Mouse (Mus musculus): ENCODE measurements around the gene Ttc23. TPM values are rescaled to one million over a fixed set of nuclear protein-coding genes. Genes with fewer than 3 reads are reported as not detected.

Gene Ttc23
- polyA plus RNA-seq, 1 experiment, result 5.3 TPM

DNA sequence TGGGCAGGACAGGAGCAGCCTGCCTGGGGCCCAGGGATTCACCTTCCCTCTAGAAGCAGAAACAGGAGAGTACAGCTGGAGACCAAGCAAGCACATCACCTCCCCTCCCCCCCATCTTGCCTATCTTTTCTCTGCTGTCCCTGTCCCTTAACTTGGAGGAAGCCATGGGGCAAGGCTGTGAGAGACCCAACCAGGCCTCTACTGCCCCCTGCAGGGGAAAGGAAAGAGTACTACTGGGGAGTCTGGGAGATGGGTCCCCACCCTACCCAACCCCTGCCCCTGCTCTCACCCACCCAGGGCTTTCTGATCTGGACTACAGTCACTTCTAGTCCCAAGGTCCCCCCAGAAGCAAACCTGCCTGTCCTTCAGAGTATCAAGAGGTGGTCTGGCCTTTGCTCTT lies 53.6 kb downstream of the Ttc23 start:
- no peaks in the 10 kb centered on the region for H3K27me3 ChIP-seq (ENCODE audit: control insufficient read depth, insufficient read depth, low read length)
- DNase-seq, result no peak
- H3K4me1 ChIP-seq (ENCODE audit: control insufficient read depth, insufficient read depth, low read length), result no peaks in the 10 kb centered on the region
- peak; percentile 43; the same call in 1 of the 2 replicates for TF ChIP-seq CTCF (IDR thresholded peaks at IDR 0.05; ENCODE audit: borderline replicate concordance, insufficient read depth, low read depth, low read length)
- no peak for TF ChIP-seq POLR2A (IDR thresholded peaks at IDR 0.05; ENCODE audit: borderline replicate concordance, insufficient read depth, low read length)
- no peak overlapping the region for H3K4me3 ChIP-seq (replicated peaks; ENCODE audit: insufficient read depth, low read depth, low read length)
- H3K27ac ChIP-seq (ENCODE audit: insufficient read depth, low read length), result no peak overlapping the region

DNA sequence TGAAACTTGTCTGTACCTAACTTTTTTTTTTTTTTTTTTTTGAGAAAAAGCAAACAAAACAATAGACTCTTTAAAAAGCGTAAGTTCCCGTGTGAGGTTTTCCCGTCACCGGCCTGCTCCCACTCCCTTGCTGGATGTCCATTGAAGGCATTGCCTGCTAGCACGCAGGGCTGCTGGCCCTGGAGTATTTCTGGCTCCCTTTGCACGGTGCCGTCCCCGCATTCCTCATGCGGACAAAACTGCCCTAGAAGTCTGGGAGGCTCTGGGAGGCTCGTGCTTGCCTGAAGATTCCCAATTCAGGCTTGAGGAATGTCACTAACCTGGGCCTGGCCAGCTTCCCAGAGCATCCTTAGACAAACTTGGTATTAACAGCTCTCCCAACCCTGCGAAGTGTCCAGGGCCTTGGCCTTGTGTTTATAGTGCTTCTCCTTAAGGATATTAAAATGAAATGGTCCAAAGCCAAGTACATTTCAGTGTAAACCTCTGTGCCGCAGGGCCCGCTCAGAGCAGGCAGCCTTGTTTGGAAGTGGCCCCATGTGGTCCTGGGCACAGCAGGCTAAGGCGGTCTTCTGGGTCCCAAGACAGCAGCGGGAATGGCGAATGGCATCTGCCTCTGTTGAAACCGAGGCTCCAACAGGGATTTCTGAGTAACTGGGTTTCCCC lies 54.2 kb downstream of the Ttc23 start:
- Histone ChIP-seq H3K27me3 (ENCODE audit: control insufficient read depth, insufficient read depth, low read length) (no peaks in the 10 kb centered on the region), H3K27ac (ENCODE audit: insufficient read depth, low read length) (no peak overlapping the region), H3K4me3 (replicated peaks; ENCODE audit: insufficient read depth, low read depth, low read length) (no peak overlapping the region), H3K4me1 (ENCODE audit: control insufficient read depth, insufficient read depth, low read length) (no peaks in the 10 kb centered on the region)
- TF ChIP-seq CTCF (IDR thresholded peaks at IDR 0.05; ENCODE audit: borderline replicate concordance, insufficient read depth, low read depth, low read length) (no peak), POLR2A (IDR thresholded peaks at IDR 0.05; ENCODE audit: borderline replicate concordance, insufficient read depth, low read length) (no peak)
- no peak for DNase-seq
- 56% methylated on average over 17 of the region's 17 CpGs for WGBS

DNA sequence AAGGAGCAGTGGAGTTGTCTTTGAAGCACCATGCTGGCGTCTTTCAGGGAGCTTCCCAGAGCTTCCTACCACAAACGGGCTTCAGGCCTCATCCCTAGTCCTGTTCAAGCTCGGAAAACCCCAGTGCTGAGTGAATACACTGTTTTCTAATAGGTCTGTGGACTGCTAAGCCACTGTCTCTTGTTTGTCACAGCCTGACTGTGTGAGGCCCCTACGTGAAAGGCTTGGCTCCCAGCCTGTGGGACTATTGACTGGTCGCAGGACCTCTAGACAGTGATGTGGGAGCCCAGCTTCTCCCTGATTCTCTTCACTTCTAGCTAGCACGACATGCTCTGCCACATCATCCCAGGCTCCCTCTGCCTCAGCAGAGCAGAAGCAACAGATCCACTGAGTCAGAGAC lies 61.0 kb downstream of the Ttc23 start:
- 55% methylated on average over 6 of the region's 6 CpGs for WGBS
- H3K27ac ChIP-seq (ENCODE audit: insufficient read depth, low read length), result no peak overlapping the region

GRCm38 (mm10) chr7:67710216-67710615 lies 63.0 kb downstream of the Ttc23 start:
- TF ChIP-seq CTCF (IDR thresholded peaks at IDR 0.05; ENCODE audit: borderline replicate concordance, insufficient read depth, low read depth, low read length) (no peak), POLR2A (IDR thresholded peaks at IDR 0.05; ENCODE audit: borderline replicate concordance, insufficient read depth, low read length) (no peak)

More for the DNA sequence above, 61.0 kb downstream of the Ttc23 start:
- H3K4me1 ChIP-seq (ENCODE audit: control insufficient read depth, insufficient read depth, low read length), result no peaks in the 10 kb centered on the region
- no peak for DNase-seq
- TF ChIP-seq POLR2A (IDR thresholded peaks at IDR 0.05; ENCODE audit: borderline replicate concordance, insufficient read depth, low read length) (no peak), CTCF (IDR thresholded peaks at IDR 0.05; ENCODE audit: borderline replicate concordance, insufficient read depth, low read depth, low read length) (no peak)
- H3K27me3 ChIP-seq (ENCODE audit: control insufficient read depth, insufficient read depth, low read length), result no peaks in the 10 kb centered on the region
- no peak overlapping the region for H3K4me3 ChIP-seq (replicated peaks; ENCODE audit: insufficient read depth, low read depth, low read length)

GRCm38 (mm10) chr7:67713820-67714510 lies 66.8 kb downstream of the Ttc23 start:
- peak overlapping the region; percentile 37; the same call in 1 of the 2 replicates for H3K27ac ChIP-seq (ENCODE audit: insufficient read depth, low read length)
- 33% methylated on average over 19 of the region's 19 CpGs for WGBS
- no peak overlapping the region for H3K4me3 ChIP-seq (replicated peaks; ENCODE audit: insufficient read depth, low read depth, low read length)
- no peaks in the 10 kb centered on the region for H3K27me3 ChIP-seq (ENCODE audit: control insufficient read depth, insufficient read depth, low read length)
- TF ChIP-seq POLR2A (IDR thresholded peaks at IDR 0.05; ENCODE audit: borderline replicate concordance, insufficient read depth, low read length), result no peak
- TF ChIP-seq CTCF (IDR thresholded peaks at IDR 0.05; ENCODE audit: borderline replicate concordance, insufficient read depth, low read depth, low read length), result no peak
- peak; percentile 24 to 37 for DNase-seq
- H3K4me1 ChIP-seq (ENCODE audit: control insufficient read depth, insufficient read depth, low read length), result no peaks in the 10 kb centered on the region

More at GRCm38 (mm10) chr7:67710216-67710615, 63.0 kb downstream of the Ttc23 start:
- H3K4me1 ChIP-seq (ENCODE audit: control insufficient read depth, insufficient read depth, low read length), result no peaks in the 10 kb centered on the region
- 93% methylated on average over 7 of the region's 7 CpGs for whole genome bisulfite sequencing
- H3K27me3 ChIP-seq (ENCODE audit: control insufficient read depth, insufficient read depth, low read length), result no peaks in the 10 kb centered on the region
- H3K27ac ChIP-seq (ENCODE audit: insufficient read depth, low read length), result no peak overlapping the region
- DNase-seq, result no peak
- H3K4me3 ChIP-seq (replicated peaks; ENCODE audit: insufficient read depth, low read depth, low read length), result no peak overlapping the region

- WGBS, result 69% methylated on average over 7 of the region's 7 CpGs
- TF ChIP-seq CTCF (IDR thresholded peaks at IDR 0.05; ENCODE audit: borderline replicate concordance, insufficient read depth, low read depth, low read length) (no peak), POLR2A (IDR thresholded peaks at IDR 0.05; ENCODE audit: borderline replicate concordance, insufficient read depth, low read length) (no peak)
Observed at GRCm38 (mm10) chr7:67715176-67715575, 68.0 kb downstream of the Ttc23 start.

GRCm38 (mm10) chr7:67716213-67716878 lies 69.1 kb downstream of the Ttc23 start:
- Histone ChIP-seq H3K4me3 (replicated peaks; ENCODE audit: insufficient read depth, low read depth, low read length) (no peak overlapping the region), H3K4me1 (ENCODE audit: control insufficient read depth, insufficient read depth, low read length) (no peaks in the 10 kb centered on the region), H3K27me3 (ENCODE audit: control insufficient read depth, insufficient read depth, low read length) (no peaks in the 10 kb centered on the region), H3K27ac (ENCODE audit: insufficient read depth, low read length) (no peak overlapping the region)
- TF ChIP-seq CTCF (IDR thresholded peaks at IDR 0.05; ENCODE audit: borderline replicate concordance, insufficient read depth, low read depth, low read length) (no peak), POLR2A (IDR thresholded peaks at IDR 0.05; ENCODE audit: borderline replicate concordance, insufficient read depth, low read length) (no peak)
- 52% methylated on average over 11 of the region's 11 CpGs for WGBS
- DNase-seq, result no peak

More at GRCm38 (mm10) chr7:67715176-67715575, 68.0 kb downstream of the Ttc23 start:
- H3K27me3 ChIP-seq (ENCODE audit: control insufficient read depth, insufficient read depth, low read length), result no peaks in the 10 kb centered on the region
- no peak for DNase-seq
- no peak overlapping the region for H3K4me3 ChIP-seq (replicated peaks; ENCODE audit: insufficient read depth, low read depth, low read length)
- no peaks in the 10 kb centered on the region for H3K4me1 ChIP-seq (ENCODE audit: control insufficient read depth, insufficient read depth, low read length)
- H3K27ac ChIP-seq (ENCODE audit: insufficient read depth, low read length), result no peak overlapping the region
